Mouse (Mus musculus): ENCODE data around the gene Vmn1r25. TPM values are rescaled to one million over a fixed set of nuclear protein-coding genes. Genes with fewer than 3 reads are reported as not detected.
"Not testable (repeated sequence)": the region's sequence is repeated elsewhere in the genome, so short reads cannot be mapped to it uniquely, and the experiment has no call there.

The Vmn1r25 gene
- polyA plus RNA-seq (2014; fragmentation: Nextera tagmentation; extraction: Ambion mirVana), result not detected in 2 replicates

DNA sequence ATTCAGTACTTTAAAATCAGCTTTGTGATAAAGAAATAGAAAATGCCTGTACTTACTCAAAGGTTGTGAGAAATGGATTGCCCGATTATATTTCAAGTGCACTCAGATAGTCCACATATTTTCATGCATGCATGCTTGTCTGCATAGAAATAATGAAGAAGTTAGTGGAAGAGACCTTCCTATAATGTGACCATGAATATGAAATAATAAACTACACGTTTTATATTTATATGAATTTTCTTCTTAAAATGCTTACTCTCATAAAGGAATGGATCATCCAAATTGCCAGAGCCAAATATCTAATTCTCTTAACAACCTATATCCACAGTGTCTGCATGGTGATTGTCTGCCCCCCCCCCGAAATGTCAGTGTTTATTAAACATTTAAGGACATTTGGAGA is at the start of gene Vmn1r25:
Gene Vmn1r25, minus strand, starts transcription at position 101 of the 400 bp plus-strand sequence.
- H3K9ac ChIP-seq (replicated peaks; ENCODE audit: low read length), result no peak within 1 kb of the TSS
- WGBS, result 74% methylated on average over 3 of the region's 3 CpGs
- no peaks in the 10 kb centered on the region for H3K9me3 ChIP-seq (ENCODE audit: control insufficient read depth, low read length)

DNA sequence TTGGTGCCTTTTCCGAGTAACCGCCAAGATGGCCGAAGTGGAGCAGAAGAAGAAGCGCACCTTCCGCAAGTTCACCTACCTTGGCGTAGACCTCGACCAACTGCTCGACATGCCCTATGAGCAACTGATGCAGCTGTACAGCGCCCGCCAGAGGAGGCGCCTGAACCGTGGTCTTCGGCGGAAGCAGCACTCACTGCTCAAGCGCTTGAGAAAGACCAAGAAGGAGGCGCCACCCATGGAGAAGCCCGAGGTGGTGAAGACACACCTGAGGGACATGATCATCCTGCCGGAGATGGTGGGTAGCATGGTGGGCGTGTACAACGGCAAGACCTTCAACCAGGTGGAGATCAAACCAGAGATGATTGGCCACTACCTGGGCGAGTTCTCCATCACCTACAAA is 36.9 kb upstream of the Vmn1r25 start:
- H3K4me3 ChIP-seq (replicated peaks; ENCODE audit: low read depth, low read length); H3K27ac ChIP-seq (replicated peaks; ENCODE audit: low read depth, low read length); H3K36me3 ChIP-seq (ENCODE audit: control insufficient read depth, insufficient read depth, low read length); H3K4me2 ChIP-seq (ENCODE audit: low read length); H3K9ac ChIP-seq (replicated peaks; ENCODE audit: low read length); H3K4me1 ChIP-seq (ENCODE audit: control insufficient read depth, insufficient read depth, low read length); ATAC-seq (ENCODE audit: low FRiP score, low TSS enrichment); H3K27me3 ChIP-seq (ENCODE audit: control insufficient read depth, insufficient read depth, low read length); DNase-seq; H3K9me3 ChIP-seq (ENCODE audit: control insufficient read depth, low read length): not testable (repeated sequence)
- 94% methylated on average over 21 of the region's 21 CpGs for WGBS

More for the DNA sequence above, at the start of gene Vmn1r25:
- Histone ChIP-seq H3K4me2 (ENCODE audit: low read length) (no peak within 1 kb of the TSS), H3K4me3 (replicated peaks; ENCODE audit: low read depth, low read length) (no peak within 1 kb of the TSS), H3K27me3 (ENCODE audit: control insufficient read depth, insufficient read depth, low read length) (no peaks in the 10 kb centered on the region), H3K4me1 (ENCODE audit: control insufficient read depth, insufficient read depth, low read length) (no peaks in the 10 kb centered on the region), H3K36me3 (ENCODE audit: control insufficient read depth, insufficient read depth, low read length) (no peaks in the 10 kb centered on the region), H3K27ac (replicated peaks; ENCODE audit: low read depth, low read length) (no peak within 1 kb of the TSS)
- ATAC-seq (ENCODE audit: low FRiP score, low TSS enrichment) (no peak), DNase-seq (no peak)

DNA sequence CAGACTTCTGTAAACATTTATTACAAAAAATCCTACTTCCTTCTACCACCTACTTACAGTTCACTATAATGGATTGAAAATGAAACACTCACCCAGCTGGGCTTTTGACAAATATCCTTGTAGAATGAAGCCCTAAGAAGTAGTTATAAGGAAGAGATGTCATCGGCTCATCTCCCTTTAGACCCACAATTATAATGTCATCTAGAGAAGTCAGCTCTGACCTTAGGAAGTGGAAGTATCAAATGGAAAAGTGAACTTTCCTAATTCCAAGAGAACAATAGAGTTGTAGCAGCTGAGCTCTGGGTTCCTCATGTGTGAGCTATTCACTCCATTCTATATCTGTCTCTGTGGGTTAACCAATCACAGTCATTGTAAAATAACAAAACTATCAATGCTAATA is 34.4 kb upstream of the Vmn1r25 start, which contains the start of gene Vmn1r26:
Gene Vmn1r26, minus strand, starts transcription at position 101 of the 400 bp plus-strand sequence.
- Histone ChIP-seq H3K4me3 (replicated peaks; ENCODE audit: low read depth, low read length) (no peak within 1 kb of the TSS), H3K9me3 (ENCODE audit: control insufficient read depth, low read length) (no peaks in the 10 kb centered on the region), H3K4me2 (ENCODE audit: low read length) (no peak within 1 kb of the TSS), H3K4me1 (ENCODE audit: control insufficient read depth, insufficient read depth, low read length) (no peaks in the 10 kb centered on the region), H3K36me3 (ENCODE audit: control insufficient read depth, insufficient read depth, low read length) (no peaks in the 10 kb centered on the region), H3K9ac (replicated peaks; ENCODE audit: low read length) (no peak within 1 kb of the TSS), H3K27me3 (ENCODE audit: control insufficient read depth, insufficient read depth, low read length) (no peaks in the 10 kb centered on the region), H3K27ac (replicated peaks; ENCODE audit: low read depth, low read length) (no peak within 1 kb of the TSS)
- DNase-seq (no peak), ATAC-seq (ENCODE audit: low FRiP score, low TSS enrichment) (no peak)
- 100% methylated on average over 1 of the region's 1 CpGs for WGBS

DNA sequence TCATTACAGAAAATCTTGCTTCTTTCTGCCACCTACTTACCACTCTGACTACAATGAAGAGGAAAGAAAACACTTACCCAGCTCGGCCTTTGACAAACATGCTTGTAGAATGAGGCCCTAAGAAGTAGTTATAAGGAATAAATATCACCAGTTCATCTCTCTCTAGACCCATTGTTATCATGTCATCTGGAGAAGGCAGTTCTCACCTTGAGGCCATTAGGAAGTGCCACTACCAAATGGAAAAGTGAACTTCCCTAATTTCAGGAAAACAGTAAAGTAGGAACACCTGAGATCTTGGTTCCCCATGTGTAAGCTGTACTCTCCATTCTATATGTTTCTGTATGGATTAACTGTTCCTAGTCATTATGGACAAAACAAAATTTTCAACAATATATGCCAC is 19.2 kb downstream of the Vmn1r25 start, which contains the start of gene Vmn1r24:
Gene Vmn1r24, minus strand, starts transcription at position 101 of the 400 bp plus-strand sequence.
- H3K36me3 ChIP-seq (ENCODE audit: control insufficient read depth, insufficient read depth, low read length); H3K4me2 ChIP-seq (ENCODE audit: low read length); H3K4me1 ChIP-seq (ENCODE audit: control insufficient read depth, insufficient read depth, low read length); ATAC-seq (ENCODE audit: low FRiP score, low TSS enrichment); H3K4me3 ChIP-seq (replicated peaks; ENCODE audit: low read depth, low read length); H3K9me3 ChIP-seq (ENCODE audit: control insufficient read depth, low read length); H3K27ac ChIP-seq (replicated peaks; ENCODE audit: low read depth, low read length); DNase-seq; H3K9ac ChIP-seq (replicated peaks; ENCODE audit: low read length); H3K27me3 ChIP-seq (ENCODE audit: control insufficient read depth, insufficient read depth, low read length): not testable (repeated sequence)
- 81% methylated on average over 1 of the region's 1 CpGs for WGBS

Other genes with a start within 250 kb of the Vmn1r25 start
- gene Vopp1, start 155.7 kb downstream of the Vmn1r25 start, polyA plus RNA-seq (2014; fragmentation: Nextera tagmentation; extraction: Ambion mirVana), result 102 and 109 TPM in 2 replicates
- 0.12 TPM in 1 of 2 replicates, not detected in the other for gene Vmn1r21, start 130.5 kb downstream of the Vmn1r25 start, polyA plus RNA-seq (2014; fragmentation: Nextera tagmentation; extraction: Ambion mirVana)
- not detected in 2 replicates for gene Vmn1r22, start 72.8 kb downstream of the Vmn1r25 start, polyA plus RNA-seq (2014; fragmentation: Nextera tagmentation; extraction: Ambion mirVana)
- not detected in 2 replicates for gene Vmn1r23, start 54.0 kb downstream of the Vmn1r25 start, polyA plus RNA-seq (2014; fragmentation: Nextera tagmentation; extraction: Ambion mirVana)
- gene Vmn1r24, start 19.3 kb downstream of the Vmn1r25 start, polyA plus RNA-seq (2014; fragmentation: Nextera tagmentation; extraction: Ambion mirVana), result not detected in 2 replicates
- gene Vmn1r26, start 34.3 kb upstream of the Vmn1r25 start, polyA plus RNA-seq (2014; fragmentation: Nextera tagmentation; extraction: Ambion mirVana), result not detected in 2 replicates
- not detected in 2 replicates for gene Vmn1r27, start 238.0 kb upstream of the Vmn1r25 start, polyA plus RNA-seq (2014; fragmentation: Nextera tagmentation; extraction: Ambion mirVana)